Mouse (Mus musculus): ENCODE measurements around the gene Slc2a6.

The Slc2a6 gene

GRCm38 (mm10) chr2:27009714-27010244 lies 18.0 kb downstream of the Slc2a6 start, which contains the start of gene Cacfd1:
Cacfd1 (plus strand) TSS chr2:27009926.
- TF ChIP-seq POU5F1 (IDR thresholded peaks at IDR 0.05; ENCODE audit: borderline replicate concordance, low read length) (no peak), CTCF (conservative IDR thresholded peaks at IDR 0.05; ENCODE audit: low read length) (no peak), NANOG (IDR thresholded peaks at IDR 0.05; ENCODE audit: borderline replicate concordance, low read length) (no peak)
- Histone ChIP-seq H3K36me3 (ENCODE audit: insufficient read depth, low read length) (peaks cover 13% of the 10 kb centered on the region), H3K4me1 (replicated peaks; ENCODE audit: low read depth, low read length) (peaks cover 26% of the 10 kb centered on the region), H3K9me3 (ENCODE audit: low read length) (no peaks in the 10 kb centered on the region), H3K27me3 (ENCODE audit: insufficient read depth, low read length) (peaks cover 7% of the 10 kb centered on the region; the same call in 1 of the 2 replicates), H3K4me3 (replicated peaks; ENCODE audit: low read length) (peak within 1 kb of the TSS; percentile 90)

GRCm38 (mm10) chr2:27007701-27008100 lies 20.1 kb downstream of the Slc2a6 start:
- Histone ChIP-seq H3K4me3 (replicated peaks; ENCODE audit: low read length) (no peak overlapping the region), H3K36me3 (ENCODE audit: insufficient read depth, low read length) (0 out of 2 replicates have a peak, but pooled peaks cover 3% of the 10 kb centered on the region), H3K27me3 (ENCODE audit: insufficient read depth, low read length) (peaks cover 7% of the 10 kb centered on the region; the same call in 1 of the 2 replicates), H3K4me1 (replicated peaks; ENCODE audit: low read depth, low read length) (peaks cover 26% of the 10 kb centered on the region), H3K9me3 (ENCODE audit: low read length) (no peaks in the 10 kb centered on the region)
- no peak for TF ChIP-seq CTCF (conservative IDR thresholded peaks at IDR 0.05; ENCODE audit: low read length)

DNA sequence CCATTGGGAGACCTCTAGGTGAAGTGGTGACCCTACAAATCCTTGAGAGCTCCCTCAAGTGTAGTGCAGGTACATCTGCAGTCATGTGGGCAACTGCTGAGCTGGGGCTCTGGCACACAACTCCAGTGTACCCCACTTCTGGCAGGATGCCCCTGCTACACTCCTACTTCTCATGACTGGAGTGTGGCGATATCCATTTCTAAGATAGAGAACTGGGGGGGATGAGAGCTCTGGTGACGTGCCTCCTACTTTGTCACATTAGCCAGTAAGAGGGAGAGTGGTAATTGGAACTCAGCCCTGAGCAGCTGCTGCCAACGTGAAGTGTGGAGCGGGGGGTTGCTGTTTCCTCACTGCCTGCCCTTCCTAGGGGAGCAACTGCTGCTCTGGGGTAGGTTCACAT lies 21.5 kb downstream of the Slc2a6 start:
- peaks cover 26% of the 10 kb centered on the region for H3K4me1 ChIP-seq (replicated peaks; ENCODE audit: low read depth, low read length)
- no peak overlapping the region for H3K4me3 ChIP-seq (replicated peaks; ENCODE audit: low read length)
- H3K9me3 ChIP-seq (ENCODE audit: low read length): no peaks in the 10 kb centered on the region
- no peak for TF ChIP-seq NANOG (IDR thresholded peaks at IDR 0.05; ENCODE audit: borderline replicate concordance, low read length)
- no peak for TF ChIP-seq CTCF (conservative IDR thresholded peaks at IDR 0.05; ENCODE audit: low read length)
- no peak for TF ChIP-seq POU5F1 (IDR thresholded peaks at IDR 0.05; ENCODE audit: borderline replicate concordance, low read length)
- H3K27me3 ChIP-seq (ENCODE audit: insufficient read depth, low read length): peaks cover 7% of the 10 kb centered on the region; the same call in 1 of the 2 replicates
- H3K36me3 ChIP-seq (ENCODE audit: insufficient read depth, low read length): no peaks in the 10 kb centered on the region

DNA sequence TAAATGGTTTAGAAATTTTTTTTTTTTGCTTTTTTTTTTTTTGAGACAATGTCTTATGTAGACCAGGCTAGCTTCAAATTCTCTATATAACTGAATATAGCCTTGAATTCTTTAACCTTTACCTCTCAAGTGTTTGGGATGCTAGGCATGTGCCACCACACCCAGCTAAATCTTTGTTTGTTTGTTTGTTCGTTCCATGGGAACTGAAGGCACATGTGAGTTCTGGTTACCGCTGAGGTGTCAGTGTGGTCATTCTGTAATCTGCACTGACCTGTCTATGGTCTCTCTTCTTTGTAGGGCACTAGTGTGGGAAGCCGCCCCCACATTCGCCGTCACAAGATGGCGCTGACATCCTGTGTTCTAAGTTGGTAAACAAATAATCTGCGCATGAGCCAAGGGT lies 29.8 kb downstream of the Slc2a6 start:
- TF ChIP-seq CTCF (conservative IDR thresholded peaks at IDR 0.05; ENCODE audit: low read length) (no peak), POU5F1 (IDR thresholded peaks at IDR 0.05; ENCODE audit: borderline replicate concordance, low read length) (no peak), NANOG (IDR thresholded peaks at IDR 0.05; ENCODE audit: borderline replicate concordance, low read length) (no peak)
- Histone ChIP-seq H3K9me3 (ENCODE audit: low read length) (no peaks in the 10 kb centered on the region), H3K4me3 (replicated peaks; ENCODE audit: low read length) (no peak overlapping the region), H3K4me1 (replicated peaks; ENCODE audit: low read depth, low read length) (no peaks in the 10 kb centered on the region), H3K27me3 (ENCODE audit: insufficient read depth, low read length) (no peaks in the 10 kb centered on the region), H3K36me3 (ENCODE audit: insufficient read depth, low read length) (no peaks in the 10 kb centered on the region)

DNA sequence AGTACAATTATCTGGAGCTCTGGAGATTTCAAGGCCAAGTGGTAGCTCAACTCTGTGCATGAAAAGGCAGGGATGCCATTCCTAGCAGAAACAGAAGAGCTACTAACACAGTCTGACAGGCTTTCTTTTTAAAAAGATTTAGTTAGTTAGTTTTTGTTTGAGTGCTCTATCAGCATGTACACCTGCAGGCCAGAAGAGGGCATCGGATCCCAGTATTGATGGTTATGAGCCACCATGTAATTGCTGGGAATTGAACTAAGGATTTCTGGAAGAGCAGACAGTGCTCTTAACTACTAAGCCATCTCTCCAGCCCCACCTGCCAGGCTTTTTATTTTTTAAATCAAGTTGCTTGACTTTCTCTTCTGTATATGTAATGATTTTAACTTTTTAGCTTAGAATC lies 30.3 kb downstream of the Slc2a6 start:
- Histone ChIP-seq H3K9me3 (ENCODE audit: low read length) (no peaks in the 10 kb centered on the region), H3K27me3 (ENCODE audit: insufficient read depth, low read length) (no peaks in the 10 kb centered on the region), H3K4me3 (replicated peaks; ENCODE audit: low read length) (no peak overlapping the region), H3K36me3 (ENCODE audit: insufficient read depth, low read length) (no peaks in the 10 kb centered on the region), H3K4me1 (replicated peaks; ENCODE audit: low read depth, low read length) (no peaks in the 10 kb centered on the region)
- TF ChIP-seq CTCF (conservative IDR thresholded peaks at IDR 0.05; ENCODE audit: low read length) (0 out of 2 replicates have a peak, but pooled peaks have one; percentile 6), POU5F1 (IDR thresholded peaks at IDR 0.05; ENCODE audit: borderline replicate concordance, low read length) (no peak), NANOG (IDR thresholded peaks at IDR 0.05; ENCODE audit: borderline replicate concordance, low read length) (no peak)

- H3K4me3 ChIP-seq (replicated peaks; ENCODE audit: low read length): no peak overlapping the region
- H3K4me1 ChIP-seq (replicated peaks; ENCODE audit: low read depth, low read length): no peaks in the 10 kb centered on the region
- TF ChIP-seq CTCF (conservative IDR thresholded peaks at IDR 0.05; ENCODE audit: low read length) (no peak), POU5F1 (IDR thresholded peaks at IDR 0.05; ENCODE audit: borderline replicate concordance, low read length) (no peak), NANOG (IDR thresholded peaks at IDR 0.05; ENCODE audit: borderline replicate concordance, low read length) (no peak)
- H3K36me3 ChIP-seq (ENCODE audit: insufficient read depth, low read length): no peaks in the 10 kb centered on the region
- H3K9me3 ChIP-seq (ENCODE audit: low read length): no peaks in the 10 kb centered on the region
- no peaks in the 10 kb centered on the region for H3K27me3 ChIP-seq (ENCODE audit: insufficient read depth, low read length)
Measured at GRCm38 (mm10) chr2:26993936-26994335, 33.9 kb downstream of the Slc2a6 start.

DNA sequence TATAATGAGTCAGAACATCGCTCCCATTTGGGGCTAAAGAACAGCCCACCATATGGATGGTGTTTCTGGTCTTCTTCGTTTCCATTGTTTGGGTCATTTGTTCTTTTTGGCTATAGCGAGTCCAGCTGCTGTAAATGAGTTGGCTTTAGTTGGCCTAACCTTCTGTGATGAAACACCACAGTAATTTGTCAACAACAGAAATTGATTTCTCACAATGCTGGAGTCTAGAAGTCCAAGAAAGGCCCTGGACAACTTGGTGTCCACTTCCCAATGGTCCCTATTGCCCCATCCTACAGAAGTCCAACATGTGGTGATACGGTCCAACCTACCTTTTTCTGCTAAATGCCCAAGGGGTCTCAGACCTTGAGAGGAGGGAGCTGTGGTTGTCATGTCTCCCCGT lies 43.2 kb downstream of the Slc2a6 start:
- Histone ChIP-seq H3K9me3 (ENCODE audit: low read length) (no peaks in the 10 kb centered on the region), H3K27me3 (ENCODE audit: insufficient read depth, low read length) (0 out of 2 replicates have a peak, but pooled peaks cover 6% of the 10 kb centered on the region), H3K36me3 (ENCODE audit: insufficient read depth, low read length) (no peaks in the 10 kb centered on the region), H3K4me3 (replicated peaks; ENCODE audit: low read length) (no peak overlapping the region), H3K4me1 (replicated peaks; ENCODE audit: low read depth, low read length) (0 out of 2 replicates have a peak, but pooled peaks cover 7% of the 10 kb centered on the region)
- TF ChIP-seq CTCF (conservative IDR thresholded peaks at IDR 0.05; ENCODE audit: low read length) (no peak), POU5F1 (IDR thresholded peaks at IDR 0.05; ENCODE audit: borderline replicate concordance, low read length) (no peak), NANOG (IDR thresholded peaks at IDR 0.05; ENCODE audit: borderline replicate concordance, low read length) (no peak)

GRCm38 (mm10) chr2:26984179-26984578 lies 43.6 kb downstream of the Slc2a6 start:
- Histone ChIP-seq H3K9me3 (ENCODE audit: low read length) (no peaks in the 10 kb centered on the region), H3K27me3 (ENCODE audit: insufficient read depth, low read length) (0 out of 2 replicates have a peak, but pooled peaks cover 6% of the 10 kb centered on the region), H3K4me1 (replicated peaks; ENCODE audit: low read depth, low read length) (0 out of 2 replicates have a peak, but pooled peaks cover 7% of the 10 kb centered on the region), H3K4me3 (replicated peaks; ENCODE audit: low read length) (no peak overlapping the region), H3K36me3 (ENCODE audit: insufficient read depth, low read length) (no peaks in the 10 kb centered on the region)
- no peak for TF ChIP-seq NANOG (IDR thresholded peaks at IDR 0.05; ENCODE audit: borderline replicate concordance, low read length)
- TF ChIP-seq POU5F1 (IDR thresholded peaks at IDR 0.05; ENCODE audit: borderline replicate concordance, low read length): no peak
- no peak for TF ChIP-seq CTCF (conservative IDR thresholded peaks at IDR 0.05; ENCODE audit: low read length)

GRCm38 (mm10) chr2:26980361-26980760 lies 47.4 kb downstream of the Slc2a6 start:
- H3K36me3 ChIP-seq (ENCODE audit: insufficient read depth, low read length): no peaks in the 10 kb centered on the region
- H3K4me1 ChIP-seq (replicated peaks; ENCODE audit: low read depth, low read length): 0 out of 2 replicates have a peak, but pooled peaks cover 7% of the 10 kb centered on the region
- H3K4me3 ChIP-seq (replicated peaks; ENCODE audit: low read length): no peak overlapping the region
- H3K9me3 ChIP-seq (ENCODE audit: low read length): no peaks in the 10 kb centered on the region
- H3K27me3 ChIP-seq (ENCODE audit: insufficient read depth, low read length): peaks cover 6% of the 10 kb centered on the region; the same call in 1 of the 2 replicates
- TF ChIP-seq CTCF (conservative IDR thresholded peaks at IDR 0.05; ENCODE audit: low read length) (no peak), NANOG (IDR thresholded peaks at IDR 0.05; ENCODE audit: borderline replicate concordance, low read length) (no peak), POU5F1 (IDR thresholded peaks at IDR 0.05; ENCODE audit: borderline replicate concordance, low read length) (no peak)

All from E14TG2a.4 (cell line).